Mouse (Mus musculus) liver, postnatal 0 days (tissue): Measurements from ENCODE around the gene Ncf2. TPM values are rescaled to one million over a fixed set of nuclear protein-coding genes. Genes with fewer than 3 reads are reported as not detected.

Experiments
- ATAC-seq: fragments of 200-750 bp; cut with Nextera tagmentation; 2 replicates; pipeline ENCODE4 v1.8.0; 2017; ENCODE audit warnings: mild to moderate bottlenecking, moderate library complexity
- DNase-seq: peaks from one replicate; pipeline ENCODE4 v3.0.0-alpha.2; 2016
- H3K27ac ChIP-seq: fragments of 300-500 bp; sonication (generic); 2 replicates; pipeline ENCODE4 v1.5.1; 2014; ENCODE audit warnings: antibody characterized with exemption, moderate library complexity, mild to moderate bottlenecking, low read depth
- H3K27me3 ChIP-seq: fragments of 300-500 bp; sonication (generic); 2 replicates; pipeline ENCODE4 v1.6.1; 2014; ENCODE audit warnings: low read length, control low read depth, mixed read lengths; ENCODE audit not compliant: insufficient read depth
- H3K36me3 ChIP-seq: fragments of 300-500 bp; sonication (generic); replicated peaks from 2 replicates; pipeline ENCODE4 v1.6.1; 2014; ENCODE audit warnings: mild to moderate bottlenecking, control low read depth, low read length, moderate library complexity, mixed read lengths; ENCODE audit not compliant: insufficient read depth
- H3K4me1 ChIP-seq: fragments of 300-500 bp; sonication (generic); 2 replicates; pipeline ENCODE4 v1.6.1; 2014; ENCODE audit warnings: antibody characterized with exemption, mild to moderate bottlenecking, control low read depth; ENCODE audit not compliant: insufficient read depth
- H3K4me2 ChIP-seq: fragments of 300-500 bp; sonication (generic); 2 replicates; pipeline ENCODE4 v1.6.1; 2014; ENCODE audit warnings: low read depth, mild to moderate bottlenecking, low read length, moderate library complexity, mixed read lengths
- H3K4me3 ChIP-seq: fragments of 300-500 bp; sonication (generic); 2 replicates; pipeline ENCODE4 v1.5.1; 2014; ENCODE audit warnings: low read depth, low read length
- H3K9ac ChIP-seq: fragments of 300-500 bp; sonication (generic); replicated peaks from 2 replicates; pipeline ENCODE4 v1.6.1; 2014; ENCODE audit warnings: mild to moderate bottlenecking, moderate library complexity
- H3K9me3 ChIP-seq: fragments of 300-500 bp; sonication (generic); 2 replicates; pipeline ENCODE4 v1.6.1; 2016; ENCODE audit warnings: mild to moderate bottlenecking, control low read depth, low read length, mixed read lengths
- CTCF ChIP-seq: sonication (generic); IDR thresholded peaks from 2 replicates; pipeline ENCODE4 v1.5.1; 2016; ENCODE audit warnings: antibody characterized with exemption, low read depth
- EP300 ChIP-seq: IDR thresholded peaks from 2 replicates; pipeline ENCODE4 v1.6.1; 2016; ENCODE audit warnings: antibody characterized with exemption, low read depth, mild to moderate bottlenecking
- WGBS: fragments of 180-500 bp; shearing (Covaris S2); extraction: QIAGEN DNeasy Blood & Tissue Kit; methylation state at CpG from one replicate; pipeline ENCODE4 v1.1.7; 2014; ENCODE audit not compliant: insufficient replicate concordance; 5-methylcytosine and 5-hydroxymethylcytosine counted together
- polyA plus RNA-seq: library from polyadenylated mRNA; unstranded; fragments of >200 nt; fragmentation: Nextera tagmentation; extraction: Ambion mirVana; gene quantifications from 2 replicates; pipeline ENCODE4 v1.2.1, GENCODE M21; 2015

Gene Ncf2
- polyA plus RNA-seq, 1 experiment from 2014 or later, result 13.8 TPM

- no peak overlapping the region for H3K4me3 ChIP-seq
- no peak overlapping the region for H3K9ac ChIP-seq
- DNase-seq, result peak; percentile 38
- H3K36me3 ChIP-seq, result no peaks in the 10 kb centered on the region
- H3K4me2 ChIP-seq, result no peak overlapping the region
- TF ChIP-seq EP300 (no peak), CTCF (no peak)
- H3K27me3 ChIP-seq, result no peaks in the 10 kb centered on the region
- ATAC-seq, result peak; percentile 48
- peak overlapping the region; percentile 46 for H3K27ac ChIP-seq
- H3K9me3 ChIP-seq, result no peaks in the 10 kb centered on the region
- WGBS, result 67% methylated on average over 4 of the region's 4 CpGs
- peaks cover 15% of the 10 kb centered on the region for H3K4me1 ChIP-seq
These were observed 13.0 kb upstream of the Ncf2 start for GRCm38 (mm10) chr1:152786953-152787352.

GRCm38 (mm10) chr1:152788121-152788660, 11.8 kb upstream of the Ncf2 start:
- Histone ChIP-seq H3K4me1 (peaks cover 15% of the 10 kb centered on the region), H3K4me2 (no peak overlapping the region), H3K9ac (no peak overlapping the region), H3K36me3 (no peaks in the 10 kb centered on the region), H3K27ac (no peak overlapping the region), H3K27me3 (no peaks in the 10 kb centered on the region), H3K4me3 (no peak overlapping the region), H3K9me3 (no peaks in the 10 kb centered on the region)
- TF ChIP-seq EP300, result no peak
- no peak for TF ChIP-seq CTCF
- WGBS, result 57% methylated on average over 4 of the region's 4 CpGs
- DNase-seq (no peak), ATAC-seq (no peak)

- Histone ChIP-seq H3K36me3 (no peaks in the 10 kb centered on the region), H3K9ac (no peak overlapping the region), H3K4me2 (no peak overlapping the region), H3K27me3 (no peaks in the 10 kb centered on the region), H3K9me3 (no peaks in the 10 kb centered on the region), H3K27ac (no peak overlapping the region), H3K4me3 (no peak overlapping the region), H3K4me1 (peaks cover 15% of the 10 kb centered on the region)
- 31% methylated on average over 12 of the region's 12 CpGs for WGBS
- TF ChIP-seq CTCF (peak; percentile 82), EP300 (no peak)
- peak; percentile 70 for ATAC-seq
- peak; percentile 46 for DNase-seq
These were observed 9.7 kb upstream of the Ncf2 start for GRCm38 (mm10) chr1:152790254-152790653.

- no peak for DNase-seq
- WGBS, result 16% methylated on average over 6 of the region's 6 CpGs
- no peaks in the 10 kb centered on the region for H3K27me3 ChIP-seq
- no peaks in the 10 kb centered on the region for H3K9me3 ChIP-seq
- H3K9ac ChIP-seq, result no peak overlapping the region
- H3K4me3 ChIP-seq, result no peak overlapping the region
- peak; percentile 33; the same call in 1 of the 2 replicates for ATAC-seq
- no peak overlapping the region for H3K4me2 ChIP-seq
- H3K27ac ChIP-seq, result no peak overlapping the region
- peaks cover 18% of the 10 kb centered on the region for H3K4me1 ChIP-seq
- no peaks in the 10 kb centered on the region for H3K36me3 ChIP-seq
- TF ChIP-seq EP300, result no peak
- no peak for TF ChIP-seq CTCF
These were observed 9.2 kb upstream of the Ncf2 start for GRCm38 (mm10) chr1:152790821-152791220.

GRCm38 (mm10) chr1:152791269-152791668, 8.7 kb upstream of the Ncf2 start:
- no peak overlapping the region for H3K27ac ChIP-seq
- ATAC-seq, result no peak
- no peaks in the 10 kb centered on the region for H3K27me3 ChIP-seq
- peaks cover 21% of the 10 kb centered on the region for H3K4me1 ChIP-seq
- no peak overlapping the region for H3K4me2 ChIP-seq
- H3K9me3 ChIP-seq, result no peaks in the 10 kb centered on the region
- H3K9ac ChIP-seq, result no peak overlapping the region
- TF ChIP-seq CTCF (no peak), EP300 (no peak)
- H3K36me3 ChIP-seq, result no peaks in the 10 kb centered on the region
- no peak overlapping the region for H3K4me3 ChIP-seq
- no peak for DNase-seq
- WGBS, result 54% methylated on average over 4 of the region's 4 CpGs

- TF ChIP-seq CTCF, result no peak
- Histone ChIP-seq H3K4me2 (no peak overlapping the region), H3K9ac (no peak overlapping the region), H3K4me3 (no peak overlapping the region), H3K9me3 (no peaks in the 10 kb centered on the region), H3K4me1 (peaks cover 15% of the 10 kb centered on the region), H3K27me3 (no peaks in the 10 kb centered on the region), H3K36me3 (no peaks in the 10 kb centered on the region), H3K27ac (no peak overlapping the region)
- 75% methylated on average over 12 of the region's 12 CpGs for WGBS
- no peak for ATAC-seq
- DNase-seq, result no peak
These were observed 7.1 kb upstream of the Ncf2 start for GRCm38 (mm10) chr1:152792736-152793494.
